Mouse (Mus musculus) stomach, embryonic 15.5 days (tissue): Measurements from ENCODE around the gene Tut4. TPM values are rescaled to one million over a fixed set of nuclear protein-coding genes. Genes with fewer than 3 reads are reported as not detected.

Source experiments
- ATAC-seq: fragments of 200-750 bp; cut with Nextera tagmentation; 2 replicates; pipeline ENCODE4 v1.8.0; 2017; ENCODE audit warnings: low read depth, moderate number of reproducible peaks, moderate TSS enrichment; ENCODE audit not compliant: insufficient read depth, low FRiP score
- H3K27ac ChIP-seq: fragments of 300-500 bp; sonication (generic); 2 replicates; pipeline ENCODE4 v1.5.1; 2015; ENCODE audit warnings: mild to moderate bottlenecking, inconsistent platforms
- H3K27me3 ChIP-seq: fragments of 300-500 bp; sonication (generic); replicated peaks from 2 replicates; pipeline ENCODE4 v1.6.1; 2015; ENCODE audit warnings: inconsistent platforms
- H3K36me3 ChIP-seq: fragments of 300-500 bp; sonication (generic); 2 replicates; pipeline ENCODE4 v1.6.1; 2015; ENCODE audit warnings: inconsistent platforms
- H3K4me1 ChIP-seq: fragments of 300-500 bp; sonication (generic); 2 replicates; pipeline ENCODE4 v1.6.1; 2015; ENCODE audit warnings: inconsistent platforms
- H3K4me2 ChIP-seq: fragments of 300-500 bp; sonication (generic); 2 replicates; pipeline ENCODE4 v1.6.1; 2015; ENCODE audit warnings: mild to moderate bottlenecking, inconsistent platforms
- H3K4me3 ChIP-seq: fragments of 300-500 bp; sonication (generic); replicated peaks from 2 replicates; pipeline ENCODE4 v1.5.1; 2015; ENCODE audit warnings: inconsistent platforms
- H3K9ac ChIP-seq: fragments of 300-500 bp; sonication (generic); 2 replicates; pipeline ENCODE4 v1.6.1; 2015; ENCODE audit warnings: inconsistent platforms
- H3K9me3 ChIP-seq: fragments of 300-500 bp; sonication (generic); 2 replicates; pipeline ENCODE4 v1.6.1; 2016; ENCODE audit warnings: inconsistent platforms
- WGBS: fragments of 180-500 bp; shearing (Covaris S2); methylation state at CpG from one replicate; pipeline ENCODE4 v1.1.7; 2015; 5-methylcytosine and 5-hydroxymethylcytosine counted together
- polyA plus RNA-seq: library from polyadenylated mRNA; unstranded; fragments of >200 nt; fragmentation: Nextera tagmentation; extraction: Ambion mirVana; gene quantifications from 2 replicates; pipeline ENCODE4 v1.2.1, GENCODE M21; 2015

Gene Tut4
- polyA plus RNA-seq, 1 experiment from 2014 or later = 63.5 TPM

- no peak for ATAC-seq
- 89% methylated on average over 3 of the region's 3 CpGs for WGBS
- Histone ChIP-seq H3K9me3 (no peaks in the 10 kb centered on the region), H3K27me3 (no peaks in the 10 kb centered on the region), H3K36me3 (peaks cover 31% of the 10 kb centered on the region), H3K4me1 (no peaks in the 10 kb centered on the region), H3K4me2 (no peak overlapping the region), H3K9ac (no peak overlapping the region), H3K4me3 (no peak overlapping the region), H3K27ac (no peak overlapping the region)
Measured at GRCm38 (mm10) chr4:108572644-108573043, 113.4 kb downstream of the Tut4 start.

GRCm38 (mm10) chr4:108578840-108579742 lies 119.9 kb downstream of the Tut4 start, which contains the start of the genes Prpf38a and Orc1:
Gene Prpf38a, minus strand, starts transcription at chr4:108579336.
Gene Orc1, plus strand, starts transcription at chr4:108579423.
- Histone ChIP-seq H3K4me1 (peaks cover 10% of the 10 kb centered on the region; the same call in 1 of the 2 replicates), H3K9ac (peak within 1 kb of the TSS; percentile 52), H3K9me3 (no peaks in the 10 kb centered on the region), H3K4me2 (peak within 1 kb of the TSS; percentile 80), H3K36me3 (peaks cover 9% of the 10 kb centered on the region; the same call in 1 of the 2 replicates), H3K27ac (peak within 1 kb of the TSS; percentile 83), H3K27me3 (no peaks in the 10 kb centered on the region), H3K4me3 (peak within 1 kb of the TSS; percentile 92)
- ATAC-seq = peak; percentile 99
- under 1% methylated on average over 64 of the region's 64 CpGs for WGBS

GRCm38 (mm10) chr4:108579743-108580411 lies 120.7 kb downstream of the Tut4 start:
- Histone ChIP-seq H3K9me3 (no peaks in the 10 kb centered on the region), H3K4me3 (peak overlapping the region; percentile 92), H3K4me1 (peaks cover 10% of the 10 kb centered on the region; the same call in 1 of the 2 replicates), H3K9ac (peak overlapping the region; percentile 52), H3K36me3 (peaks cover 8% of the 10 kb centered on the region; the same call in 1 of the 2 replicates), H3K27me3 (no peaks in the 10 kb centered on the region), H3K27ac (peak overlapping the region; percentile 83), H3K4me2 (peak overlapping the region; percentile 80)
- no peak for ATAC-seq
- WGBS = under 1% methylated on average over 16 of the region's 16 CpGs

- H3K9ac ChIP-seq = no peak overlapping the region
- WGBS = 88% methylated on average over 2 of the region's 2 CpGs
- no peaks in the 10 kb centered on the region for H3K27me3 ChIP-seq
- H3K27ac ChIP-seq = no peak overlapping the region
- H3K4me3 ChIP-seq = no peak overlapping the region
- no peak for ATAC-seq
- H3K4me1 ChIP-seq = no peaks in the 10 kb centered on the region
- H3K4me2 ChIP-seq = no peak overlapping the region
- no peaks in the 10 kb centered on the region for H3K9me3 ChIP-seq
- H3K36me3 ChIP-seq = no peaks in the 10 kb centered on the region
Measured at GRCm38 (mm10) chr4:108593376-108593775, 134.2 kb downstream of the Tut4 start.

GRCm38 (mm10) chr4:108595785-108596184 lies 136.6 kb downstream of the Tut4 start:
- Histone ChIP-seq H3K9ac (no peak overlapping the region), H3K4me3 (no peak overlapping the region), H3K36me3 (0 out of 2 replicates have a peak, but pooled peaks cover 8% of the 10 kb centered on the region), H3K27me3 (no peaks in the 10 kb centered on the region), H3K27ac (no peak overlapping the region), H3K4me2 (no peak overlapping the region), H3K9me3 (no peaks in the 10 kb centered on the region), H3K4me1 (no peaks in the 10 kb centered on the region)
- no peak for ATAC-seq
- WGBS = 89% methylated on average over 1 of the region's 1 CpGs

GRCm38 (mm10) chr4:108598306-108598705 lies 139.1 kb downstream of the Tut4 start:
- WGBS = 80% methylated on average over 4 of the region's 4 CpGs
- Histone ChIP-seq H3K4me3 (no peak overlapping the region), H3K4me1 (no peaks in the 10 kb centered on the region), H3K27me3 (no peaks in the 10 kb centered on the region), H3K4me2 (no peak overlapping the region), H3K9me3 (no peaks in the 10 kb centered on the region), H3K9ac (no peak overlapping the region), H3K36me3 (peaks cover 18% of the 10 kb centered on the region), H3K27ac (no peak overlapping the region)
- ATAC-seq = no peak

- 93% methylated on average over 7 of the region's 7 CpGs for WGBS
- Histone ChIP-seq H3K36me3 (peaks cover 33% of the 10 kb centered on the region), H3K4me3 (no peak overlapping the region), H3K4me2 (no peak overlapping the region), H3K27me3 (no peaks in the 10 kb centered on the region), H3K9me3 (no peaks in the 10 kb centered on the region), H3K4me1 (no peaks in the 10 kb centered on the region), H3K27ac (no peak overlapping the region), H3K9ac (no peak overlapping the region)
- no peak for ATAC-seq
Measured at GRCm38 (mm10) chr4:108601870-108602269, 142.6 kb downstream of the Tut4 start.

- Histone ChIP-seq H3K36me3 (0 out of 2 replicates have a peak, but pooled peaks cover 13% of the 10 kb centered on the region), H3K27me3 (no peaks in the 10 kb centered on the region), H3K4me1 (no peaks in the 10 kb centered on the region), H3K9ac (no peak overlapping the region), H3K4me3 (no peak overlapping the region), H3K27ac (no peak overlapping the region), H3K4me2 (no peak overlapping the region), H3K9me3 (no peaks in the 10 kb centered on the region)
- 90% methylated on average over 3 of the region's 3 CpGs for WGBS
- ATAC-seq = no peak
Measured at GRCm38 (mm10) chr4:108608651-108609050, 149.4 kb downstream of the Tut4 start.

Other genes with a start within 250 kb of the Tut4 start
- gene Zyg11a, start 241.4 kb upstream of the Tut4 start, polyA plus RNA-seq = 0.27 TPM in 2 replicates
- 9.7 and 11.4 TPM in 2 replicates for gene Zyg11b, start 158.3 kb upstream of the Tut4 start, polyA plus RNA-seq
- 45.3 and 53.9 TPM in 2 replicates for gene Coa7, start 131.3 kb upstream of the Tut4 start, polyA plus RNA-seq
- gene Shisal2a, start 76.1 kb upstream of the Tut4 start, polyA plus RNA-seq = 2.3 and 2.6 TPM in 2 replicates
- 53.9 and 54.6 TPM in 2 replicates for gene Gpx7, start 52.5 kb upstream of the Tut4 start, polyA plus RNA-seq
- 79.0 and 80.9 TPM in 2 replicates for gene Prpf38a, start 119.9 kb downstream of the Tut4 start, polyA plus RNA-seq
- 9.7 and 10.2 TPM in 2 replicates for gene Orc1, start 120.0 kb downstream of the Tut4 start, polyA plus RNA-seq
- gene Cc2d1b, start 160.5 kb downstream of the Tut4 start, polyA plus RNA-seq = 26.6 and 32.5 TPM in 2 replicates